Mouse (Mus musculus) liver, postnatal 0 days (tissue): ENCODE data around the gene Mtnr1a.

Experiments
- CTCF ChIP-seq: sonication (generic); IDR thresholded peaks from 2 replicates; pipeline ENCODE4 v1.5.1; 2016; ENCODE audit warnings: antibody characterized with exemption, low read depth
- EP300 ChIP-seq: IDR thresholded peaks from 2 replicates; pipeline ENCODE4 v1.6.1; 2016; ENCODE audit warnings: antibody characterized with exemption, low read depth, mild to moderate bottlenecking

- TF ChIP-seq CTCF (no peak), EP300 (no peak)
These were observed 40.8 kb upstream of the Mtnr1a start for GRCm38 (mm10) chr8:45028081-45028497.
